Mouse (Mus musculus) kidney, adult 2 months (tissue): ENCODE measurements around the gene Rb1.

Source experiments
- CTCF ChIP-seq: fragments of 200-500 bp; conservative IDR thresholded peaks from 2 replicates; pipeline ENCODE4 v1.5.1; 2011; ENCODE audit warnings: low read depth, mild to moderate bottlenecking, control low read depth, low read length, moderate library complexity, mixed read lengths; ENCODE audit not compliant: insufficient read depth, insufficient read length
- POLR2A ChIP-seq: fragments of 200-500 bp; IDR thresholded peaks from one replicate; pipeline ENCODE4 v1.6.1; 2011; ENCODE audit warnings: low read depth, low read length, control low read depth

DNA sequence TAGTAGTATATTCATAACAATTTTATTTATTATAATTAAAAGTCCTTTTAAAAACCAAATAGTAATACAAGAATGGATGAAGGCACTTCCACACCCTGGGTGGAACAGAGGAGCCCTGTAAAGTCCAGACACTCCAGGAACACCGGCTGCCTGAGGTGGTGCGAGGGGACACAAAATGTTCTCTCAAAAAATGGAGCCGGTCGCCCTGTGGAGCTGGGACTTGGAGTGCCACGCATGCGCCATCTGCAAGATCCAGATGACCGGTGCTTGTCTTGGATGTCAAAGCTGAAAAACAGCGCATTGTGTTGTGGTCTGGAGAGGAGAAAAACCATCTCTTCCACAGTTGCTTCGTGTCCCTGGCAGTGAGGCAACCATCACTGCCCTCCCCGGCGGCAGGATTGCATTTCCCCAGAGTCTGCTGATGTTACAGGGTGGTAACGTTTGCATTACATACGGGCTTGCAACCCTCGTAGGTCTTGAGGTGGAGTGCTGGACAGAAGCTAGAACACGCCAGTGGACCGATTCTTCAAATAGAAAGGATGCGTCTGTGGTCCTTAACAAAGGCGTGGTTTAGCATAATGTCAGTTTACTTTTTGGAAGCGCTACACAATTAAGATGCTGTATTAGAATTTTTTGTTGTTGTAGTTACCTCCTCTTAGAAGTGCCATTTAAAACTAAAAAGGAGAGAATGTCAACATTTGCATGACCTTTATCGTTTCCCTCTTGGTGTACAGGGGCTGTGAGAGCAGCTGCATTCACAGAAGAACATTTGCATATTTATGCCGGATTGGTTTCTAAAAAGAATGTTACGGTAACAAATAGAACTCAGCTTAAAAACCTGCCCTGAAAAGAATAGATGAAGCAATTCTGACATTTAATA, 9.5 kb upstream of the Rb1 start:
- TF ChIP-seq POLR2A (no peak), CTCF (no peak)
